ENCODE assay signal across 9 mouse cellular contexts in genomic region chr10:78605080-78605479, GRCm38 (mm10). TPM values are rescaled to one million over a fixed set of nuclear protein-coding genes. Genes with fewer than 3 reads are reported as not detected.
A peak's percentile ranks its signal among the peaks of the same experiment; 100 is the strongest.
DNase-seq lines count a peak whose midpoint lies in the region; ATAC-seq and TF ChIP-seq lines count a peak whose summit lies in the region.
"Had no signal": no experiment of that assay in that cellular context is flagged by ENCODE, and none has a peak within 500 bp of the region (broad histone marks: within the 10 kb centered on the region; RNA-seq: fewer than 3 reads in every experiment).

No protein-coding gene starts in this region.

- H3K27me3 ChIP-seq in intestine, postnatal 0 days (replicated peaks; ENCODE audit: control insufficient read depth, insufficient read depth, low read length): no peaks in the 10 kb centered on the region
- H3K27me3 ChIP-seq in intestine, embryonic 15.5 days (replicated peaks): no peaks in the 10 kb centered on the region
- H3K27me3 ChIP-seq: embryonic facial prominence, embryonic 13.5 days had no signal

- TF ChIP-seq CTCF in intestine, postnatal 0 days (IDR thresholded peaks at IDR 0.05; ENCODE audit: low read depth): peak; percentile 72

- 45% methylated on average over 3 of the region's 3 CpGs for whole genome bisulfite sequencing in intestine, postnatal 0 days
- 42% methylated on average over 3 of the region's 3 CpGs for whole genome bisulfite sequencing in intestine, embryonic 15.5 days

- H3K9ac ChIP-seq in intestine, postnatal 0 days (ENCODE audit: low read depth, low read length): no peak overlapping the region
- no peak overlapping the region for H3K9ac ChIP-seq in intestine, embryonic 15.5 days
- H3K9ac ChIP-seq: embryonic facial prominence, embryonic 13.5 days; liver, embryonic 13.5 days had no signal

- H3K9me3 ChIP-seq in intestine, postnatal 0 days (ENCODE audit: control insufficient read depth): no peaks in the 10 kb centered on the region
- H3K9me3 ChIP-seq in intestine, embryonic 15.5 days: no peaks in the 10 kb centered on the region
- H3K9me3 ChIP-seq: embryonic facial prominence, embryonic 13.5 days; liver, embryonic 13.5 days had no signal

- no peak for ATAC-seq in intestine, postnatal 0 days
- no peak for ATAC-seq in intestine, embryonic 15.5 days
- peak; percentile 78 to 81; a peak in 3 of 4 replicates for ATAC-seq in hematopoietic stem cell, adult 5-6 weeks (replicated peaks in 1 of 2; ENCODE audit: insufficient read depth in 1 of 2, low FRiP score in 2 of 2, low TSS enrichment in 1 of 2, low read depth in 1 of 2, poor library complexity in 2 of 2, severe bottlenecking in 2 of 2)

- DNase-seq in CD8-positive naive resting alpha-beta T cell, adult 2 months (ENCODE audit: low read depth in 2 of 2, low spot score in 2 of 2): peak; percentile 48 to 71
- peak; percentile 63 for DNase-seq in adipocyte (ENCODE audit: low spot score)
- DNase-seq in lung, postnatal 36 days: peak; percentile 72
- DNase-seq in yolk sac, embryonic 10.5 days (ENCODE audit: low spot score): no peak
- DNase-seq: liver, embryonic 13.5 days had no signal

- no peak overlapping the region for H3K27ac ChIP-seq in intestine, postnatal 0 days (ENCODE audit: low read depth, low read length)
- H3K27ac ChIP-seq in intestine, embryonic 15.5 days: no peak overlapping the region
- H3K27ac ChIP-seq: embryonic facial prominence, embryonic 13.5 days; liver, embryonic 13.5 days had no signal

- no peak overlapping the region for H3K4me3 ChIP-seq in intestine, postnatal 0 days (ENCODE audit: low read depth, low read length)
- no peak overlapping the region for H3K4me3 ChIP-seq in intestine, embryonic 15.5 days (replicated peaks)
- H3K4me3 ChIP-seq: embryonic facial prominence, embryonic 13.5 days; liver, embryonic 13.5 days had no signal

- no peaks in the 10 kb centered on the region for H3K36me3 ChIP-seq in intestine, postnatal 0 days (ENCODE audit: control insufficient read depth, insufficient read depth)
- no peaks in the 10 kb centered on the region for H3K36me3 ChIP-seq in intestine, embryonic 15.5 days
- H3K36me3 ChIP-seq: embryonic facial prominence, embryonic 13.5 days; liver, embryonic 13.5 days had no signal

- no peaks in the 10 kb centered on the region for H3K4me1 ChIP-seq in intestine, postnatal 0 days (replicated peaks; ENCODE audit: control insufficient read depth, insufficient read depth, low read length)
- no peaks in the 10 kb centered on the region for H3K4me1 ChIP-seq in intestine, embryonic 15.5 days (replicated peaks)
- H3K4me1 ChIP-seq: embryonic facial prominence, embryonic 13.5 days; liver, embryonic 13.5 days had no signal

- no peak overlapping the region for H3K4me2 ChIP-seq in intestine, postnatal 0 days (replicated peaks; ENCODE audit: low read depth)
- H3K4me2 ChIP-seq in intestine, embryonic 15.5 days (replicated peaks): no peak overlapping the region
- H3K4me2 ChIP-seq: embryonic facial prominence, embryonic 13.5 days; liver, embryonic 13.5 days had no signal

RNA-seq across cellular contexts. Expression of gene Olfr1357, which starts 12.8 kb away (rescaled TPM):
- polyA plus RNA-seq in intestine, postnatal 0 days (2015; fragmentation: Nextera tagmentation; extraction: Ambion mirVana): not detected in 2 replicates
- polyA plus RNA-seq in intestine, embryonic 15.5 days (2015; fragmentation: Nextera tagmentation; extraction: Ambion mirVana): not detected in 2 replicates
- total RNA-seq in hematopoietic stem cell, adult 5-6 weeks (2017): not detected in 2 replicates
- polyA plus RNA-seq: embryonic facial prominence, embryonic 13.5 days; liver, embryonic 13.5 days had no signal

RNA-seq across cellular contexts. Expression of gene Syde1, which starts 13.3 kb away (rescaled TPM):
- polyA plus RNA-seq in intestine, postnatal 0 days (2015; fragmentation: Nextera tagmentation; extraction: Ambion mirVana): 6.2 and 6.5 TPM in 2 replicates
- polyA plus RNA-seq in intestine, embryonic 15.5 days (2015; fragmentation: Nextera tagmentation; extraction: Ambion mirVana): 12.7 and 13.9 TPM in 2 replicates
- 4.9 and 6.8 TPM in 2 replicates for total RNA-seq in hematopoietic stem cell, adult 5-6 weeks (2017)

RNA-seq across cellular contexts. Expression of gene Ilvbl, which starts 30.9 kb away (rescaled TPM):
- polyA plus RNA-seq in intestine, postnatal 0 days (2015; fragmentation: Nextera tagmentation; extraction: Ambion mirVana): 92.8 and 96.8 TPM in 2 replicates
- polyA plus RNA-seq in intestine, embryonic 15.5 days (2015; fragmentation: Nextera tagmentation; extraction: Ambion mirVana): 59.4 and 63.9 TPM in 2 replicates
- 14.7 and 19.3 TPM in 2 replicates for total RNA-seq in hematopoietic stem cell, adult 5-6 weeks (2017)

Comparison
In these comparisons a context has a peak if more than half of its experiments do, and no peak if none do; other contexts are left out.
1. ATAC-seq: peak in hematopoietic stem cell, adult 5-6 weeks (2 of 2); none in intestine, postnatal 0 days (single experiment) and intestine, embryonic 15.5 days (single experiment).